Mouse (Mus musculus) heart, embryonic 11.5 days (tissue): ENCODE measurements at regions not wholly inside any gene's neighbourhood (a gene's known extent, or its start where the extent isn't known, plus 50 kb on each side); places are given as distances from the start of the nearest gene placed in this dataset.

ENCODE experiments used
- ATAC-seq: fragments of 200-750 bp; cut with Nextera tagmentation; replicated peaks from 2 replicates; pipeline ENCODE4 v1.8.0; 2017; ENCODE audit warnings: moderate library complexity; ENCODE audit not compliant: insufficient number of reproducible peaks, low FRiP score, low TSS enrichment
- H3K27ac ChIP-seq: fragments of 300-500 bp; sonication (generic); 2 replicates; pipeline ENCODE4 v1.5.1; 2014; ENCODE audit warnings: mild to moderate bottlenecking, low read depth, low read length
- H3K27me3 ChIP-seq: fragments of 300-500 bp; sonication (generic); 2 replicates; pipeline ENCODE4 v1.6.1; 2014; ENCODE audit warnings: mild to moderate bottlenecking, low read length, mixed read lengths; ENCODE audit not compliant: control insufficient read depth, insufficient read depth
- H3K36me3 ChIP-seq: fragments of 300-500 bp; sonication (generic); 2 replicates; pipeline ENCODE4 v1.6.1; 2014; ENCODE audit warnings: mild to moderate bottlenecking, low read length, moderate library complexity, mixed read lengths; ENCODE audit not compliant: control insufficient read depth, insufficient read depth
- H3K4me1 ChIP-seq: fragments of 300-500 bp; sonication (generic); 2 replicates; pipeline ENCODE4 v1.6.1; 2014; ENCODE audit warnings: low read length; ENCODE audit not compliant: control insufficient read depth, insufficient read depth
- H3K4me2 ChIP-seq: fragments of 300-500 bp; sonication (generic); 2 replicates; pipeline ENCODE4 v1.6.1; 2014; ENCODE audit warnings: mild to moderate bottlenecking, moderate library complexity
- H3K4me3 ChIP-seq: fragments of 300-500 bp; sonication (generic); 2 replicates; pipeline ENCODE4 v1.5.1; 2014; ENCODE audit warnings: low read depth, low read length
- H3K9ac ChIP-seq: fragments of 300-500 bp; sonication (generic); 2 replicates; pipeline ENCODE4 v1.6.1; 2014; ENCODE audit warnings: mild to moderate bottlenecking, low read depth, low read length, moderate library complexity
- H3K9me3 ChIP-seq: fragments of 300-500 bp; sonication (generic); replicated peaks from 2 replicates; pipeline ENCODE4 v1.6.1; 2016; ENCODE audit warnings: low read length; ENCODE audit not compliant: control insufficient read depth
- WGBS: fragments of 180-500 bp; shearing (Covaris S2); extraction: QIAGEN DNeasy Blood & Tissue Kit; methylation state at CpG from one replicate; pipeline ENCODE4 v1.1.7; 2014; ENCODE audit not compliant: insufficient replicate concordance; 5-methylcytosine and 5-hydroxymethylcytosine counted together

- H3K4me2 ChIP-seq = no peak overlapping the region
- no peaks in the 10 kb centered on the region for H3K9me3 ChIP-seq
- H3K36me3 ChIP-seq = no peaks in the 10 kb centered on the region
- no peak overlapping the region for H3K4me3 ChIP-seq
- no peak for ATAC-seq
- no peaks in the 10 kb centered on the region for H3K4me1 ChIP-seq
- no peak overlapping the region for H3K9ac ChIP-seq
- WGBS = 61% methylated on average over 6 of the region's 6 CpGs
- H3K27ac ChIP-seq = no peak overlapping the region
- peaks cover 3% of the 10 kb centered on the region; the same call in 1 of the 2 replicates for H3K27me3 ChIP-seq
Measured at GRCm38 (mm10) chr17:85845059-85845458, 157.0 kb upstream of the Six2 start.

DNA sequence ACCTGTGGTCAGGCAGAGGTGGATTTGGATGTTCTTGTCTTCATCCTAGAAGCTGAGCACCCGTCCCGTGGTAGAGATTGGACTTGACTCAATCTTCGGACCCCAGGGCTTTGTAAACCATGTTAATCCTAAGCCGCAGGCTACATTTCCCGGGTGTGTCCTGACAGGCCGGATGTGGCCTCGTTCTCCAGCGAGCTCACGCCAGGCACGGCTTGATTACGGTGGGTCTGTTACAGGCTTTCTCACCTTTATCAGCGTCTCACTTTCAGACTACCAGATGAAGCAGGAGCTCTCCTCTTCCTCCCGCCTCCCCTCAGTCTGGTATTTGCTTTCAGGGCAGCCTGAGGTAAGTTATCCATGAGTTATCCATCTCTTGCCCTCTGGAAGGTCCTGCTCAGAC, 156.4 kb upstream of the Six2 start:
- Histone ChIP-seq H3K4me1 (no peaks in the 10 kb centered on the region), H3K4me2 (no peak overlapping the region), H3K4me3 (no peak overlapping the region), H3K36me3 (no peaks in the 10 kb centered on the region), H3K9ac (no peak overlapping the region), H3K27ac (no peak overlapping the region), H3K9me3 (no peaks in the 10 kb centered on the region), H3K27me3 (peaks cover 3% of the 10 kb centered on the region; the same call in 1 of the 2 replicates)
- no peak for ATAC-seq
- 78% methylated on average over 13 of the region's 13 CpGs for WGBS

GRCm38 (mm10) chr17:85823036-85823435, 135.0 kb upstream of the Six2 start:
- Histone ChIP-seq H3K27me3 (no peaks in the 10 kb centered on the region), H3K4me2 (no peak overlapping the region), H3K36me3 (no peaks in the 10 kb centered on the region), H3K4me1 (no peaks in the 10 kb centered on the region), H3K9ac (no peak overlapping the region), H3K27ac (no peak overlapping the region), H3K4me3 (no peak overlapping the region), H3K9me3 (no peaks in the 10 kb centered on the region; the same call in 1 of the 2 replicates)
- 78% methylated on average over 19 of the region's 19 CpGs for WGBS
- no peak for ATAC-seq

GRCm38 (mm10) chr17:85821861-85822260, 133.8 kb upstream of the Six2 start:
- no peak overlapping the region for H3K4me3 ChIP-seq
- H3K9ac ChIP-seq = no peak overlapping the region
- no peak overlapping the region for H3K4me2 ChIP-seq
- no peak for ATAC-seq
- WGBS = 76% methylated on average over 4 of the region's 4 CpGs
- H3K36me3 ChIP-seq = no peaks in the 10 kb centered on the region
- no peaks in the 10 kb centered on the region for H3K4me1 ChIP-seq
- no peak overlapping the region for H3K27ac ChIP-seq
- H3K9me3 ChIP-seq = no peaks in the 10 kb centered on the region; the same call in 1 of the 2 replicates
- H3K27me3 ChIP-seq = no peaks in the 10 kb centered on the region

- H3K27ac ChIP-seq = no peak overlapping the region
- 66% methylated on average over 17 of the region's 17 CpGs for WGBS
- H3K27me3 ChIP-seq = no peaks in the 10 kb centered on the region
- no peak overlapping the region for H3K4me3 ChIP-seq
- H3K4me2 ChIP-seq = no peak overlapping the region
- H3K9ac ChIP-seq = no peak overlapping the region
- H3K4me1 ChIP-seq = no peaks in the 10 kb centered on the region
- H3K9me3 ChIP-seq = no peaks in the 10 kb centered on the region; the same call in 1 of the 2 replicates
- H3K36me3 ChIP-seq = no peaks in the 10 kb centered on the region
- no peak for ATAC-seq
Measured at GRCm38 (mm10) chr17:85818098-85818855, 130.2 kb upstream of the Six2 start.

- ATAC-seq = no peak
- no peaks in the 10 kb centered on the region for H3K27me3 ChIP-seq
- H3K9me3 ChIP-seq = no peaks in the 10 kb centered on the region; the same call in 1 of the 2 replicates
- no peak overlapping the region for H3K4me3 ChIP-seq
- H3K9ac ChIP-seq = no peak overlapping the region
- 86% methylated on average over 8 of the region's 8 CpGs for WGBS
- H3K36me3 ChIP-seq = no peaks in the 10 kb centered on the region
- H3K4me2 ChIP-seq = no peak overlapping the region
- no peaks in the 10 kb centered on the region for H3K4me1 ChIP-seq
- no peak overlapping the region for H3K27ac ChIP-seq
Measured at GRCm38 (mm10) chr17:85816521-85816920, 128.4 kb upstream of the Six2 start.

DNA sequence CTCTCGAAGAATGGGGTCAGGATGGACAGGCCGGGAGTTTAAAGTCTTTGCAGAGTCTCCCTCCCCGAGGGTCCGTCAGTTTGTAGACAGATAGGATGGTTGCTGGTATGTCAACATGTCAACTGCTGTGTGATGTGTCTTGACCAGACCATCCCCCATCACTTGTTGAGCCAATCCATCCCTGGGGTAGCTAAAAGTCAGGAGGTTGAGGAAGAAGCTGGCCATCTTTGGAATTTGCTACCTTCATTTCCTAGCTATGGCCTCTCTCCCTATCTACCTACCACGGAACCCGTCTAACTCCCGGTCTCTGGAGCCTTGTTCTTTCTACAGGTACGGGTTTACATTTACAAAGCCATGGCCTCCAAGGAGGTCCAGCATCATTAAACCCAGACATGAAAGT, 128.0 kb upstream of the Six2 start:
- Histone ChIP-seq H3K27ac (no peak overlapping the region), H3K36me3 (no peaks in the 10 kb centered on the region), H3K9me3 (no peaks in the 10 kb centered on the region; the same call in 1 of the 2 replicates), H3K9ac (no peak overlapping the region), H3K4me2 (no peak overlapping the region), H3K4me3 (no peak overlapping the region), H3K27me3 (no peaks in the 10 kb centered on the region), H3K4me1 (no peaks in the 10 kb centered on the region)
- WGBS = 82% methylated on average over 8 of the region's 8 CpGs
- no peak for ATAC-seq

GRCm38 (mm10) chr17:85808580-85808979, 120.5 kb upstream of the Six2 start:
- Histone ChIP-seq H3K4me3 (no peak overlapping the region), H3K27ac (no peak overlapping the region), H3K4me2 (no peak overlapping the region), H3K36me3 (no peaks in the 10 kb centered on the region), H3K4me1 (no peaks in the 10 kb centered on the region), H3K27me3 (peaks cover 12% of the 10 kb centered on the region), H3K9me3 (no peaks in the 10 kb centered on the region), H3K9ac (no peak overlapping the region)
- WGBS = 75% methylated on average over 5 of the region's 5 CpGs
- no peak for ATAC-seq
